Mouse (Mus musculus) embryonic facial prominence, embryonic 12.5 days (tissue): ENCODE measurements around the gene Cnot11. TPM values are rescaled to one million over a fixed set of nuclear protein-coding genes. Genes with fewer than 3 reads are reported as not detected.

Experiments
- ATAC-seq: fragments of 200-750 bp; cut with Nextera tagmentation; 2 replicates; pipeline ENCODE4 v1.8.0; 2017; ENCODE audit not compliant: insufficient number of reproducible peaks, insufficient read depth, low FRiP score, low TSS enrichment
- H3K27ac ChIP-seq: fragments of 300-500 bp; sonication (generic); 2 replicates; pipeline ENCODE4 v1.5.1; 2016; ENCODE audit warnings: mild to moderate bottlenecking
- H3K27me3 ChIP-seq: fragments of 300-500 bp; sonication (generic); 2 replicates; pipeline ENCODE4 v1.6.1; 2016; ENCODE audit warnings: mild to moderate bottlenecking, moderate library complexity
- H3K36me3 ChIP-seq: fragments of 300-500 bp; sonication (generic); 2 replicates; pipeline ENCODE4 v1.6.1; 2016; ENCODE audit warnings: mild to moderate bottlenecking
- H3K4me1 ChIP-seq: fragments of 300-500 bp; sonication (generic); 2 replicates; pipeline ENCODE4 v1.6.1; 2016
- H3K4me2 ChIP-seq: fragments of 300-500 bp; sonication (generic); replicated peaks from 2 replicates; pipeline ENCODE4 v1.6.1; 2016; ENCODE audit warnings: mild to moderate bottlenecking, moderate library complexity
- H3K4me3 ChIP-seq: fragments of 300-500 bp; sonication (generic); 2 replicates; pipeline ENCODE4 v1.5.1; 2016; ENCODE audit warnings: mild to moderate bottlenecking
- H3K9ac ChIP-seq: fragments of 300-500 bp; sonication (generic); 2 replicates; pipeline ENCODE4 v1.6.1; 2016; ENCODE audit warnings: mild to moderate bottlenecking, moderate library complexity
- H3K9me3 ChIP-seq: fragments of 300-500 bp; sonication (generic); 2 replicates; pipeline ENCODE4 v1.6.1; 2016; ENCODE audit warnings: mild to moderate bottlenecking, moderate library complexity
- WGBS: fragments of 180-500 bp; shearing (Covaris S2); methylation state at CpG from one replicate; pipeline ENCODE4 v1.1.7; 2016; 5-methylcytosine and 5-hydroxymethylcytosine counted together
- polyA plus RNA-seq: library from polyadenylated mRNA; unstranded; fragments of >200 nt; fragmentation: Nextera tagmentation; extraction: Ambion mirVana; gene quantifications from 2 replicates; pipeline ENCODE4 v1.2.1, GENCODE M21; 2016

Cnot11 gene
- polyA plus RNA-seq, 1 experiment from 2014 or later, result 32.3 TPM

DNA sequence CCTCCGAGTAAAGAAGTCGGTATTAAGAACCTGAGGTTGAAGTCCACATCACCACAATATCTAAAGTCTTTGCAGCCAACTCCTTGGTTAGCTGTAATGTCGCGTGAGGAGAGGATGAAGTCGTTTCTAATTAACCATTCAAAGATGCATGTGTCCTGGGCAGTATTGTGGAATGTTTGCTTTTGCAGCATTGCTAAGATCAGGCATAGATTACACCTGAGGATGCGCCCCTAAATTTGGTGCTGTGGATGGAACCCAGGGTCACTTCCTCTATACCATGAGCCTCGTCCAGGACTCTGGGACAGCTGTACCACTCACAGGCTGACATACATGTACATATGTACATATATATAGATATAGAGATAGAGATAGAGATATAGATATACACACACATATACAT is 1.9 kb downstream of the Cnot11 start:
- peaks cover 10% of the 10 kb centered on the region; the same call in 1 of the 2 replicates for H3K9me3 ChIP-seq
- peaks cover 15% of the 10 kb centered on the region for H3K4me1 ChIP-seq
- 38% methylated on average over 7 of the region's 7 CpGs for WGBS
- ATAC-seq, result no peak
- H3K9ac ChIP-seq, result peak overlapping the region; percentile 95; the same call in 1 of the 2 replicates
- H3K27ac ChIP-seq, result no peak overlapping the region
- peak overlapping the region; percentile 87 for H3K4me2 ChIP-seq
- no peaks in the 10 kb centered on the region for H3K27me3 ChIP-seq
- peak overlapping the region; percentile 95 for H3K4me3 ChIP-seq
- H3K36me3 ChIP-seq, result peaks cover 36% of the 10 kb centered on the region

DNA sequence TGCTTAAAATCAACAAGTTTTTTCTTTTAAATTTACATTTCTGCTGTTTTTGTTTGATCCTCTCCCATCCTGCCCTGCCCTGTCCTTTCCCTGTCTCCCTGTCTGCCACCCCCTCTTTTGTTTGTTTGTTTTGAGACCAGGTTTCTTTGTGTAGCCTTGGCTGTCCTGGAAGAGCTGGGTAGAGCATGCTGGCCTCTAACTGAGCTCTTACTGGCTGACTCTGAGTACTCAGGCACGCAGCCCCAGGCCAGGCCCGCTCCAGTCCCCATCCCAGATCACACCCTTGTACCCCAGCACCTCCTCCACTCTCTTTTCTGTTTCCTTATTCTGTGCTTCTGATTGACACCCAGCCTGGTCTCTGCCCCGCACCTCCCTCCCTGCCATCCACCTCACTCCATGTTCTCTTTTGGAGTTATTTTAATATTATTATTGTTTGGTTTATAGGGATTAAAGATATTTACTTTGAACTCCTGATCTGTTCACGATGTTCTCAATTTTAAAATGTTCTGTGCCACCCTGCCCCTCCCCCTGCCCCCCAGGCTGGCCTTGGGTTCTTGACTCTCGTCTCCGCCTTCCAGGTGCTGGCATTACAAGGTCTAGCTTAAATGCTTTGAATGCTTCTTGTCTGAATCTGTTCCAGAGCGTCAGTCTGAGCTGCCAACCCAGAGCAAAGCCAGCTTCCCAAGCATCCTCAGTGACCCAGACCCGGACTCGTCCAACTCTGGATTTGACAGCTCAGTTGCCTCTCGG is 3.0 kb downstream of the Cnot11 start:
- Histone ChIP-seq H3K4me3 (no peak overlapping the region), H3K4me1 (peaks cover 15% of the 10 kb centered on the region), H3K27ac (no peak overlapping the region), H3K27me3 (no peaks in the 10 kb centered on the region), H3K36me3 (peaks cover 44% of the 10 kb centered on the region), H3K4me2 (peak overlapping the region; percentile 25; the same call in 1 of the 2 replicates), H3K9me3 (peaks cover 10% of the 10 kb centered on the region; the same call in 1 of the 2 replicates), H3K9ac (no peak overlapping the region)
- 89% methylated on average over 10 of the region's 10 CpGs for WGBS
- ATAC-seq, result no peak

DNA sequence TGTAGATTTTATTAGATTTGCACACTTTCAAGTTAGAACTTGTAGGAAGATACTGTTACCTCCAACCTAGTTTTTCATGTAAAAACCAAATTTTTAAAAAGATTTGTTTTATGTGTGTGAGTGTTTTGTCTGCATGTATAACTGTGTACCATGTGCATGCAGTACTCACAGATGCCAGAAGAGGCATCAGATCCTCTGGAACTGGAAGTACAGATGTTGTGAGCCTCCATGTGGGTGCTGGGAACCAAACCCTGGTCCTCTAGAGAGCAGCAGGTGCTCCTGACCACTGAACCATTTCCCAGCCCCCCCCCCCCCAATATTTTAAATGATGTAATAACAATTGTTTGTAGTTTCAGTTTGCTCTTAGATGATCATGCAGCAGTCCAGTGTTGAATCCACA is 5.8 kb downstream of the Cnot11 start:
- H3K9ac ChIP-seq, result no peak overlapping the region
- H3K36me3 ChIP-seq, result peaks cover 67% of the 10 kb centered on the region
- no peak overlapping the region for H3K27ac ChIP-seq
- H3K4me3 ChIP-seq, result no peak overlapping the region
- no peaks in the 10 kb centered on the region for H3K27me3 ChIP-seq
- no peak overlapping the region for H3K4me2 ChIP-seq
- no peak for ATAC-seq
- peaks cover 12% of the 10 kb centered on the region for H3K4me1 ChIP-seq
- H3K9me3 ChIP-seq, result peaks cover 10% of the 10 kb centered on the region; the same call in 1 of the 2 replicates

DNA sequence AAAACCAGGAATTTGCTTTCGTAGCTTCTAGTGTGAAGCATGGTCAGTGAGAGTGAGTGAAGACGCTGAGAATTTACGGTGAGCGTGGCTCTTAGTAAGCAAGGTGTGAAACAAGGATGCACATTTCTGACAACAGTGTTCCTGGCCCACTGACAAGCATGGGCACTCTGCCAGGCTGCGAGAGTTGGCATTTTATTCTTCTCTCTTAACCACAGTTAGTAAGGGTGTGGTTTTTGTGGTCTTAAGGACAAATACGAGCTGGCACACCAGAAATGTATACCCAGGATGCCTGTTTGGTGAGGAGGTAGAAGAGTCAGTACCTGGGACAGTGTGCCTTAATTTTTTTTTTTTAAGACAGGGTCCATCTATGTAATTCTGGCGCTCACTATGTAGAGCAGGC is 10.8 kb downstream of the Cnot11 start:
- Histone ChIP-seq H3K4me1 (no peaks in the 10 kb centered on the region), H3K4me2 (no peak overlapping the region), H3K27ac (no peak overlapping the region), H3K9ac (no peak overlapping the region), H3K9me3 (peaks cover 2% of the 10 kb centered on the region; the same call in 1 of the 2 replicates), H3K27me3 (no peaks in the 10 kb centered on the region), H3K4me3 (no peak overlapping the region), H3K36me3 (peaks cover 64% of the 10 kb centered on the region)
- 94% methylated on average over 7 of the region's 7 CpGs for WGBS
- no peak for ATAC-seq

DNA sequence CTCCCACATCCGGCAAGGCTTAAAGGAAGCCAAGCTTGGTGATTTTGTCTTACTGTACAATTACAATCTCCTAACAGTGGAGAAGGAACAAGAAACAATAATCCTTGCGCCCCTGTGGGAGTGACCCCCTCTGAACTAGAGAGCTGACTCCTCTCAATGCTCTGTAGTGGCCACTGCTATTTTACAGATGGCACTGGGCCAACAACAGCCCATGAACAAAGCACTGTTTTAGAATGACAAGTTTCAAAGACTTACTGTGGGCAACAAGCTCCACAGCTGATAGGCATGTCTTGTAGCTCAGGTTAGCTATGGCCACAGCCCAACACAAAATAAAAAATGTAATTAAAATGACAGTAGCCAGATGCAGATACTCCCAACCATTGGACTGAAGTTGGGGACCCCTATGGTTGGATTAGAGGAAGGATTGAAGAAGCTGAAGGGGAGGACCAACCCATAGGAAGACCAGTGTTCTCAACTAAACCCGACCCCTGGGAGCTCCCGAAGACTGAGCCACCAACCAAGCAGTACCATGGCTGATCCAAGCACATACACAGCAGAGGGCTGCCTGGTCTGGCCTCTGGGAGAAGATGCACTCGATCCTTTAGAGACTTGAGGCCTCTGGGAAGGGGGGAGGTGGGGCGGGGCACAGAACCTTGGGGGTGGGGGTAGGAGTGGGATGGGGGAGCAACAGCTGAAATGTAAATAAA is 11.5 kb downstream of the Cnot11 start:
- Histone ChIP-seq H3K9me3 (no peaks in the 10 kb centered on the region), H3K9ac (no peak overlapping the region), H3K27ac (no peak overlapping the region), H3K27me3 (no peaks in the 10 kb centered on the region), H3K4me1 (no peaks in the 10 kb centered on the region), H3K36me3 (peaks cover 61% of the 10 kb centered on the region), H3K4me2 (no peak overlapping the region), H3K4me3 (no peak overlapping the region)
- 86% methylated on average over 6 of the region's 6 CpGs for WGBS
- no peak for ATAC-seq

DNA sequence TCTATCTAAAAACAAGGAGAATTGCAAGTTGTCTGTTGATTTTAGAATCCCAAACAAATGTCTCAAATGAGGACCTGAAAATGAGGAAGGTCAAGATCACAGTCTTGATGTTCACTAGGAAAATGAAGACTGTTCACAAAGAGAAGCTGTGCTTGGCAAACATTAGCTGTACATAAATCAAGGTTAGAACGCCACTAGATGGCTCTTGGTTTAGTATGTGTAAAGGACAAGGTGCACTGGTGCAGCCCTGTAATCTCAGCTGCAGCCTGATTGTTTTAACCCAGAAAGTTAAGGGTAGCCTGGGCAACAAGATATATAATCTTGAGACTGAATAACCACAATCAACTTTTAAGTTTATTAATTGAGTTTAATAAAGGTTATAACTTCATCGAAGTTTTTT is 12.4 kb downstream of the Cnot11 start:
- H3K9me3 ChIP-seq, result no peaks in the 10 kb centered on the region
- no peak overlapping the region for H3K4me3 ChIP-seq
- WGBS, result 74% methylated on average over 2 of the region's 2 CpGs
- H3K36me3 ChIP-seq, result peaks cover 63% of the 10 kb centered on the region
- no peak overlapping the region for H3K9ac ChIP-seq
- no peak for ATAC-seq
- H3K27ac ChIP-seq, result no peak overlapping the region
- no peaks in the 10 kb centered on the region for H3K27me3 ChIP-seq
- no peak overlapping the region for H3K4me2 ChIP-seq
- H3K4me1 ChIP-seq, result no peaks in the 10 kb centered on the region

DNA sequence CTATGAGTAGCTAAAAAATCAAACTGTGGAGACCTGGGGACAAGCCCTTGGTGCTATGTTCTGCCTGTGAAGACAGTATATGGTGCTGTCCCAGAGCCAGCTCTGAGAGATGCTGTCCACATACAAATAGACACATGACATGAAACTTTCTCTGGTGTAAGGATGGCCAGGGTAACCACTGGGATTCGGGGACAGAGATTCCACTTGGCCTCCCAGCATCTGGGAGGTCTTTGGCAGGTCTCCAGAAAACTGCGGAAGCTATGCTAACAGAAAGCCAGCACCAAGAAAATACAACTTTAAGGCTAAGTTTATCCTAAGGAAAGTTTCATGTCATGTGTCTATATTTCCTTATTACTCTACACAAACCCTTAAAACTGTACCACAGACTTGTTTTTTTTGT is 15.0 kb downstream of the Cnot11 start:
- Histone ChIP-seq H3K9ac (no peak overlapping the region), H3K27ac (no peak overlapping the region), H3K4me3 (no peak overlapping the region), H3K27me3 (no peaks in the 10 kb centered on the region), H3K9me3 (no peaks in the 10 kb centered on the region), H3K36me3 (peaks cover 58% of the 10 kb centered on the region), H3K4me2 (no peak overlapping the region), H3K4me1 (no peaks in the 10 kb centered on the region)
- 83% methylated on average over 2 of the region's 2 CpGs for WGBS
- no peak for ATAC-seq

DNA sequence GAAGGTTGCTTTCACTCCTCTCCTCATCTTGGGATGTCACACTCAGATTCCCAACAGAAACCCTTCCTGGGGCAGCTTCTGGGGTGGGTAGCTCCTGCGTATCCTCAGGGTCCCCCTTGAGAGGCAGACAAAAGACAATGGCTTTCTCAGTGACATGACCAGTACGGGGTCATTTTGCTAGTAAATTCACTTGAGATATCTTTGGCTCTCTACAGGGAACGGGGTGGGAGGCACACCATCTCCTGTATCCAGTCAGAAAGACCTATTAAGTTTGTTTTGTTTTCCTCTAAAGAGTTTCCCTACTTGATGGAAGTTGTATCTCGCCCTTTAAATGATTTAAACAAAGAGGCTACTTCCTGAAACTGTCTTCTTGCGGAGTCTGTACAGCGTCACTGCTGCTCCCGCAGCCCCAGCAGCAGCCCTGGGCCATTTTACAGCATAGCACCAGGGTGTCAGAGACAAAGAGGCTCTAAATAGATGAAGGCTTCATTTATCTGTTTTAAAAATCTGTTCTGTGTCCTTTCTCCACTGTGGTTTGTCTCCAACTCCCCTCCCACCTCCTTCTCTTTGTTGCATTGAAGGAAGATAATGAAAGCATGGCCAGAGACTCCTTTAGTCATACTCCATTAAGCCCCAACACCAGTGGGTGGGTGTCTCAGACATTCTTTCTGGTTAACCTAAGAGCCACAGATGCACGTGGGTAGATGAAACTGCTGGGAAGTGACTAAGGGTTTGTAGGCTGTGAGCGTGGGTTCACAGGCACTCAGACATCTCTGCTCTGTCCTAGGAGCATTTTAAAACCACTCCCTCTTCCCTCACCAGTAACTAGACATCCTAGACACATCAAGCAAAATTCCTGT is 21.0 kb downstream of the Cnot11 start:
- peaks cover 50% of the 10 kb centered on the region for H3K36me3 ChIP-seq
- H3K4me1 ChIP-seq, result no peaks in the 10 kb centered on the region
- ATAC-seq, result no peak
- no peak overlapping the region for H3K9ac ChIP-seq
- 52% methylated on average over 9 of the region's 9 CpGs for WGBS
- no peaks in the 10 kb centered on the region for H3K9me3 ChIP-seq
- no peak overlapping the region for H3K4me2 ChIP-seq
- H3K27me3 ChIP-seq, result no peaks in the 10 kb centered on the region
- no peak overlapping the region for H3K27ac ChIP-seq
- no peak overlapping the region for H3K4me3 ChIP-seq

DNA sequence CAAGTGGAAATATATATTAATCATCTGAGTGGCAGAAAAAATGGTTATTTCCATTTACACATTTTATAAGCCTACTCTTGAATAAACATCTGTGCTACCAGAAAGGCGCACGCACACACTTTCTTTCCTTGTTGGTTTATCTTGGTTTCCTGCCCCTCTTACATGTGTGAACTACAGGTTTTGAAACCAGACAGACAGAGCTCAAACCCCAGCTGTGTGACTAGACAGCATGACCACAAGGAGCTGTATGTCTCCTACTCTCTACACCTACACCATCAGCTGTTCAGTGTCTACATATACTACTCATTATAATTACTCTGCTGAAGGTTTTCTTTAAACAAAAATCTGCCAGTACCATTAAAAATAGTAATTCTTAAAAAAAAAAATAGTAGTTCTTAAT is 24.2 kb downstream of the Cnot11 start:
- H3K4me3 ChIP-seq, result no peak overlapping the region
- no peaks in the 10 kb centered on the region for H3K9me3 ChIP-seq
- H3K4me2 ChIP-seq, result no peak overlapping the region
- H3K36me3 ChIP-seq, result peaks cover 37% of the 10 kb centered on the region
- WGBS, result 95% methylated on average over 2 of the region's 2 CpGs
- no peak overlapping the region for H3K27ac ChIP-seq
- H3K27me3 ChIP-seq, result no peaks in the 10 kb centered on the region
- no peak overlapping the region for H3K9ac ChIP-seq
- no peak for ATAC-seq
- H3K4me1 ChIP-seq, result no peaks in the 10 kb centered on the region

DNA sequence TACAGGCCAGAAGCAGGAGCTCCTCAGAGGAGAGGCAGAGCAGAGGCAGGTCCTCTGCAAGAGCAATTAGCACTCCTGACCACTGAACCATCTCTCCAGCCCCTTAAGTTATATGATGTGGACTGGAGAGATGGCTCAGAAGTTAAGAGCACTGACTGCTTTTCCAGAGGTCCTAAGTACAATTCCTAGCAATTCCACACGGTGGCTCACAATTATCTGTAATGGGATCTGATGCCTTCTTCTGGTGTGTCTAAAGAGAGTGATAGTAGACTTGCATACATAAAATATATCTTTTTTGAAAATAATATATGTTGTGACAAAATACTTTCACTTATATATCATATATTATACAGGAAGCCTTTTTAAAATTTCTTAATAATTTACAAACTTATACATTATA is 27.1 kb downstream of the Cnot11 start:
- Histone ChIP-seq H3K27ac (no peak overlapping the region), H3K4me1 (peaks cover 3% of the 10 kb centered on the region; the same call in 1 of the 2 replicates), H3K9ac (no peak overlapping the region), H3K9me3 (no peaks in the 10 kb centered on the region), H3K4me2 (no peak overlapping the region), H3K27me3 (no peaks in the 10 kb centered on the region), H3K4me3 (no peak overlapping the region), H3K36me3 (peaks cover 18% of the 10 kb centered on the region)
- ATAC-seq, result no peak
- WGBS, result 46% methylated on average over 1 of the region's 1 CpGs

DNA sequence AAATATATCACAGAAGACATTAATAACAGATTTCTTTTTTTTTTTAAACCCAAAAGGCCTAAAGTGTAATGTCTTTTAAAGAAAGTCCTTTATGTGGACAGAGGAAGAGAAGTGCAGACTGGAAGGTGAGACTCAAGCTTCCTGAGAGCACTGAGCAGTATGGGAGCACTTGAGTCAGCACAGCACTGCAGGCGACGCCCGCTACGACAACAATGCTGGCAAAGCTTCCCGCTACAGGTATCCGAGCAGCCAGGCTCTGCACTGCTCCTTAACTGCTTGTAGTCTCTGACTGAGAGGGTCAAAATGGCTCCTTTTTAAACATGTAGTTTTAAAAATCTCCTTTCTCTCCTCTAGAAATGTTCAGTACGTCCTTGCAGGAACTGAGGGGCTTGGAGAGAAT is 28.4 kb downstream of the Cnot11 start:
- no peak for ATAC-seq
- Histone ChIP-seq H3K36me3 (peaks cover 18% of the 10 kb centered on the region), H3K9ac (no peak overlapping the region), H3K4me3 (no peak overlapping the region), H3K27me3 (no peaks in the 10 kb centered on the region), H3K27ac (no peak overlapping the region), H3K9me3 (no peaks in the 10 kb centered on the region), H3K4me2 (no peak overlapping the region), H3K4me1 (peaks cover 3% of the 10 kb centered on the region; the same call in 1 of the 2 replicates)
- 83% methylated on average over 7 of the region's 7 CpGs for WGBS
